Mouse (Mus musculus): ENCODE results near the gene Ehhadh. TPM values are rescaled to one million over a fixed set of nuclear protein-coding genes. Genes with fewer than 3 reads are reported as not detected.

The Ehhadh gene
- total and polyA plus RNA-seq, 2 experiments from 2014 or later, result 4.3 to 6.5 TPM

GRCm38 (mm10) chr16:21788581-21788980 is 974 bp upstream of the Ehhadh start:
- Histone ChIP-seq H3K27ac (ENCODE audit: low read depth) (no peak overlapping the region), H3K27me3 (ENCODE audit: control insufficient read depth, insufficient read depth, low read length) (no peaks in the 10 kb centered on the region), H3K4me3 (ENCODE audit: low read depth, low read length) (no peak overlapping the region), H3K36me3 (replicated peaks; ENCODE audit: control insufficient read depth, insufficient read depth, low read length) (no peaks in the 10 kb centered on the region), H3K4me1 (ENCODE audit: control insufficient read depth, insufficient read depth) (0 out of 2 replicates have a peak, but pooled peaks cover 3% of the 10 kb centered on the region), H3K9me3 (replicated peaks; ENCODE audit: control insufficient read depth, low read length) (no peaks in the 10 kb centered on the region), H3K9ac (replicated peaks; ENCODE audit: low read depth, low read length) (no peak overlapping the region), H3K4me2 (ENCODE audit: low read depth, low read length) (no peak overlapping the region)
- 64% methylated on average over 3 of the region's 3 CpGs for WGBS
- ATAC-seq (ENCODE audit: insufficient read depth, low read depth) (no peak), DNase-seq (ENCODE audit: low spot score) (no peak)
- TF ChIP-seq CTCF (IDR thresholded peaks at IDR 0.05; ENCODE audit: low read depth), result peak; percentile 44
- no peak for TF ChIP-seq EP300 (IDR thresholded peaks at IDR 0.05; ENCODE audit: low read depth)

GRCm38 (mm10) chr16:21786317-21786716 is 1.3 kb downstream of the Ehhadh start:
- DNase-seq (ENCODE audit: low spot score), result no peak
- Histone ChIP-seq H3K4me3 (ENCODE audit: low read depth, low read length) (no peak overlapping the region), H3K9me3 (replicated peaks; ENCODE audit: control insufficient read depth, low read length) (no peaks in the 10 kb centered on the region), H3K27ac (ENCODE audit: low read depth) (no peak overlapping the region), H3K4me2 (ENCODE audit: low read depth, low read length) (no peak overlapping the region), H3K4me1 (ENCODE audit: control insufficient read depth, insufficient read depth) (no peaks in the 10 kb centered on the region), H3K27me3 (ENCODE audit: control insufficient read depth, insufficient read depth, low read length) (no peaks in the 10 kb centered on the region), H3K36me3 (replicated peaks; ENCODE audit: control insufficient read depth, insufficient read depth, low read length) (no peaks in the 10 kb centered on the region), H3K9ac (replicated peaks; ENCODE audit: low read depth, low read length) (no peak overlapping the region)
- no peak for TF ChIP-seq CTCF (IDR thresholded peaks at IDR 0.05; ENCODE audit: low read depth)
- TF ChIP-seq EP300 (IDR thresholded peaks at IDR 0.05; ENCODE audit: low read depth), result no peak
- no peak for ATAC-seq (ENCODE audit: insufficient read depth, low read depth)
- 86% methylated on average over 8 of the region's 8 CpGs for WGBS

- no peaks in the 10 kb centered on the region for H3K9me3 ChIP-seq (replicated peaks; ENCODE audit: control insufficient read depth, low read length)
- ATAC-seq (ENCODE audit: insufficient read depth, low read depth), result no peak
- no peaks in the 10 kb centered on the region for H3K4me1 ChIP-seq (ENCODE audit: control insufficient read depth, insufficient read depth)
- H3K36me3 ChIP-seq (replicated peaks; ENCODE audit: control insufficient read depth, insufficient read depth, low read length), result no peaks in the 10 kb centered on the region
- no peak overlapping the region for H3K27ac ChIP-seq (ENCODE audit: low read depth)
- no peaks in the 10 kb centered on the region for H3K27me3 ChIP-seq (ENCODE audit: control insufficient read depth, insufficient read depth, low read length)
- H3K4me2 ChIP-seq (ENCODE audit: low read depth, low read length), result no peak overlapping the region
- no peak overlapping the region for H3K4me3 ChIP-seq (ENCODE audit: low read depth, low read length)
- WGBS, result 76% methylated on average over 4 of the region's 4 CpGs
- H3K9ac ChIP-seq (replicated peaks; ENCODE audit: low read depth, low read length), result no peak overlapping the region
- TF ChIP-seq EP300 (IDR thresholded peaks at IDR 0.05; ENCODE audit: low read depth) (no peak), CTCF (IDR thresholded peaks at IDR 0.05; ENCODE audit: low read depth) (no peak)
- DNase-seq (ENCODE audit: low spot score), result no peak
These were observed 2.6 kb downstream of the Ehhadh start for GRCm38 (mm10) chr16:21785000-21785399.

GRCm38 (mm10) chr16:21782807-21783206 is 4.8 kb downstream of the Ehhadh start:
- 55% methylated on average over 2 of the region's 2 CpGs for WGBS
- Histone ChIP-seq H3K27ac (ENCODE audit: low read depth) (no peak overlapping the region), H3K4me1 (ENCODE audit: control insufficient read depth, insufficient read depth) (no peaks in the 10 kb centered on the region), H3K27me3 (ENCODE audit: control insufficient read depth, insufficient read depth, low read length) (no peaks in the 10 kb centered on the region), H3K4me2 (ENCODE audit: low read depth, low read length) (no peak overlapping the region), H3K4me3 (ENCODE audit: low read depth, low read length) (no peak overlapping the region), H3K9ac (replicated peaks; ENCODE audit: low read depth, low read length) (no peak overlapping the region), H3K9me3 (replicated peaks; ENCODE audit: control insufficient read depth, low read length) (no peaks in the 10 kb centered on the region), H3K36me3 (replicated peaks; ENCODE audit: control insufficient read depth, insufficient read depth, low read length) (no peaks in the 10 kb centered on the region)
- DNase-seq (ENCODE audit: low spot score), result no peak
- ATAC-seq (ENCODE audit: insufficient read depth, low read depth), result no peak
- no peak for TF ChIP-seq CTCF (IDR thresholded peaks at IDR 0.05; ENCODE audit: low read depth)
- no peak for TF ChIP-seq EP300 (IDR thresholded peaks at IDR 0.05; ENCODE audit: low read depth)

GRCm38 (mm10) chr16:21781895-21782294 is 5.7 kb downstream of the Ehhadh start:
- H3K36me3 ChIP-seq (replicated peaks; ENCODE audit: control insufficient read depth, insufficient read depth, low read length), result 0 out of 2 replicates have a peak, but pooled peaks cover 7% of the 10 kb centered on the region
- H3K4me2 ChIP-seq (ENCODE audit: low read depth, low read length), result no peak overlapping the region
- DNase-seq (ENCODE audit: low spot score) (no peak), ATAC-seq (ENCODE audit: insufficient read depth, low read depth) (no peak)
- no peaks in the 10 kb centered on the region for H3K9me3 ChIP-seq (replicated peaks; ENCODE audit: control insufficient read depth, low read length)
- 85% methylated on average over 3 of the region's 3 CpGs for WGBS
- H3K27me3 ChIP-seq (ENCODE audit: control insufficient read depth, insufficient read depth, low read length), result no peaks in the 10 kb centered on the region
- H3K4me1 ChIP-seq (ENCODE audit: control insufficient read depth, insufficient read depth), result no peaks in the 10 kb centered on the region
- no peak overlapping the region for H3K4me3 ChIP-seq (ENCODE audit: low read depth, low read length)
- no peak overlapping the region for H3K27ac ChIP-seq (ENCODE audit: low read depth)
- no peak for TF ChIP-seq EP300 (IDR thresholded peaks at IDR 0.05; ENCODE audit: low read depth)
- no peak for TF ChIP-seq CTCF (IDR thresholded peaks at IDR 0.05; ENCODE audit: low read depth)
- H3K9ac ChIP-seq (replicated peaks; ENCODE audit: low read depth, low read length), result no peak overlapping the region

GRCm38 (mm10) chr16:21781277-21781676 is 6.3 kb downstream of the Ehhadh start:
- no peak overlapping the region for H3K9ac ChIP-seq (replicated peaks; ENCODE audit: low read depth, low read length)
- no peaks in the 10 kb centered on the region for H3K9me3 ChIP-seq (replicated peaks; ENCODE audit: control insufficient read depth, low read length)
- ATAC-seq (ENCODE audit: insufficient read depth, low read depth) (no peak), DNase-seq (ENCODE audit: low spot score) (no peak)
- 0 out of 2 replicates have a peak, but pooled peaks cover 8% of the 10 kb centered on the region for H3K36me3 ChIP-seq (replicated peaks; ENCODE audit: control insufficient read depth, insufficient read depth, low read length)
- no peak overlapping the region for H3K4me3 ChIP-seq (ENCODE audit: low read depth, low read length)
- TF ChIP-seq EP300 (IDR thresholded peaks at IDR 0.05; ENCODE audit: low read depth) (no peak), CTCF (IDR thresholded peaks at IDR 0.05; ENCODE audit: low read depth) (no peak)
- no peaks in the 10 kb centered on the region for H3K27me3 ChIP-seq (ENCODE audit: control insufficient read depth, insufficient read depth, low read length)
- H3K27ac ChIP-seq (ENCODE audit: low read depth), result no peak overlapping the region
- H3K4me2 ChIP-seq (ENCODE audit: low read depth, low read length), result no peak overlapping the region
- WGBS, result 74% methylated on average over 3 of the region's 3 CpGs
- H3K4me1 ChIP-seq (ENCODE audit: control insufficient read depth, insufficient read depth), result no peaks in the 10 kb centered on the region
